Mouse (Mus musculus): ENCODE results near the gene Nhlrc4. TPM values are rescaled to one million over a fixed set of nuclear protein-coding genes. Genes with fewer than 3 reads are reported as not detected.

The Nhlrc4 gene
- total and polyA plus RNA-seq, 3 experiments, result 0.33 to 2.7 (median 0.38) TPM

DNA sequence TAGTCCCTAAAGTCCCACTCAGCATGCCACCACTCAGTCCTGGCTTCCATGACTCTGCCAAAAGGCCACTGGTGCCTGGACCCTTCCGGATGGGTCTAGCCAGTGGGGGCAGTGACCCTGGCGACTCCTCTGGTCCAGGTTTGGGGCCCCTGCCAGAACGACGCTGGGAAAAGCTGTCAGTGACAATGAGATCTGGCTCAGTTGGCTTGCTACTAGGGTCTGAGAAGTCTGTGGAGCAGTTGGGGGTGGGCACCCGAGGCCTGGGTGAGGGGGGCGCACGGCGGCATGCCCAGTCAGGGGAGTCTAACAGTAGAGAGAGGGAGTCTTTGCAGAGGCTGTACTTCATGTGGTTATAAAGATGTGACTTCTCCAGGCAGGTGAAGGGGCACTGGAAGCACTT, 3.3 kb upstream of the Nhlrc4 start:
- no peak for ATAC-seq (ENCODE audit: extremely low read depth, insufficient number of reproducible peaks, low FRiP score, poor library complexity, severe bottlenecking)
- H3K27me3 ChIP-seq (ENCODE audit: insufficient read depth, low read length), result peaks cover 33% of the 10 kb centered on the region
- peaks cover 78% of the 10 kb centered on the region for H3K4me1 ChIP-seq (ENCODE audit: insufficient read depth, low read depth, low read length)
- H3K9me3 ChIP-seq (replicated peaks), result peaks cover 5% of the 10 kb centered on the region
- DNase-seq (ENCODE audit: low spot score), result no peak
- TF ChIP-seq GATA1 (IDR thresholded peaks at IDR 0.05; ENCODE audit: borderline replicate concordance, low read length) (no peak), GATA2 (IDR thresholded peaks at IDR 0.05; ENCODE audit: borderline replicate concordance, low read depth, low read length) (no peak), TAL1 (conservative IDR thresholded peaks at IDR 0.05; ENCODE audit: low read depth, low read length) (no peak), POLR2AphosphoS5 (IDR thresholded peaks at IDR 0.05; ENCODE audit: insufficient replicate concordance, low read depth, low read length) (no peak), CTCF (IDR thresholded peaks at IDR 0.05; ENCODE audit: low read depth, low read length) (no peak)
- no peaks in the 10 kb centered on the region for H3K36me3 ChIP-seq (replicated peaks)
- H3K4me3 ChIP-seq (ENCODE audit: low read depth, low read length), result no peak overlapping the region

DNA sequence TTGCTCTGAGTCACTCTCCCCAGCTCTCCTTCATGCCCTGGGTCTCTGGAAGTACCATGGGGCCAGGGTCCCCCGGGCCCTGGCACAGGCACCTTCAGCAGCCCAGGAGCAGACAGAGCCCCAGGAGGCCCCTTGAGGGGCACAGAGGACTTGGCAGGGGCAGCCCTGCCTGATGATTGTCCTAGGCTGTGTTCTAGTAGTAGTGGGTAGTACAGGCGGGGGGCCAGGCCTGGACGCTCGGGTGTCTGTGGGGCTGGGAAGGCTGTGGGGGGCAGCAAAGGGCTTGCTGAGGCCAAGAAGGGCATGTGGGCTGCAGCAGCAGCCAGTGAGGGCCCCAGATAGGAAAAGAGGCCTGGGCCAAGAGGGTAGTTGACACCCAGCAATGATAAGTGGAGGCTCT, 2.8 kb upstream of the Nhlrc4 start:
- ATAC-seq (ENCODE audit: extremely low read depth, insufficient number of reproducible peaks, low FRiP score, poor library complexity, severe bottlenecking) (no peak), DNase-seq (ENCODE audit: low spot score) (no peak)
- H3K4me3 ChIP-seq (ENCODE audit: low read depth, low read length), result no peak overlapping the region
- H3K36me3 ChIP-seq (replicated peaks), result no peaks in the 10 kb centered on the region
- peaks cover 28% of the 10 kb centered on the region for H3K27me3 ChIP-seq (ENCODE audit: insufficient read depth, low read length)
- TF ChIP-seq GATA2 (IDR thresholded peaks at IDR 0.05; ENCODE audit: borderline replicate concordance, low read depth, low read length), result no peak
- peaks cover 83% of the 10 kb centered on the region for H3K4me1 ChIP-seq (ENCODE audit: insufficient read depth, low read depth, low read length)
- H3K9me3 ChIP-seq (replicated peaks), result peaks cover 5% of the 10 kb centered on the region

DNA sequence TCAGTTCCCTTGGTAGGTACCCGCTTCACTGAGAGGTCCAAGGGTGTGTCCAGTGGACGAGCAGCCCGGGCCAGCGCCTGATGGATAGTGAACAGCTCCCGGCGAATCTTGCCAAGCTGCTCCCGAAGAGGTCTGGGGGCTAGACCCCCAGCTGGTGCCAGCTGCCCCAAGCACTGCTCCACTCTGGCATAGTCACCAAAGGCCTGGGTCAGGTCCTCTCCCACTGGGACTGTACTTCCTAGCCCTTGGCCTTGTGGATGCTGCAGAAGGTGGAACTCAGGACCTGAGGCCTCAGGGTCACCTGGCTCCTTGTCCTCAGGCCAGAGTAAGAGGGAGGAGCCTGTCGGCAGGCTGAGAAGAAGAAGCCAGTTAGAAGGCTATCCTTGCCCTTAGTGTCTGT, 2.1 kb upstream of the Nhlrc4 start:
- Histone ChIP-seq H3K4me3 (ENCODE audit: low read depth, low read length) (peak overlapping the region; percentile 14; the same call in 1 of the 2 replicates), H3K9me3 (replicated peaks) (peaks cover 4% of the 10 kb centered on the region), H3K4me1 (ENCODE audit: insufficient read depth, low read depth, low read length) (peaks cover 84% of the 10 kb centered on the region), H3K36me3 (replicated peaks) (no peaks in the 10 kb centered on the region), H3K27me3 (ENCODE audit: insufficient read depth, low read length) (peaks cover 21% of the 10 kb centered on the region)
- ATAC-seq (ENCODE audit: extremely low read depth, insufficient number of reproducible peaks, low FRiP score, poor library complexity, severe bottlenecking), result no peak
- TF ChIP-seq GATA1 (IDR thresholded peaks at IDR 0.05; ENCODE audit: borderline replicate concordance, low read length), result no peak
- no peak for TF ChIP-seq CTCF (IDR thresholded peaks at IDR 0.05; ENCODE audit: low read depth, low read length)
- TF ChIP-seq GATA2 (IDR thresholded peaks at IDR 0.05; ENCODE audit: borderline replicate concordance, low read depth, low read length), result no peak
- no peak for TF ChIP-seq POLR2AphosphoS5 (IDR thresholded peaks at IDR 0.05; ENCODE audit: insufficient replicate concordance, low read depth, low read length)
- TF ChIP-seq TAL1 (conservative IDR thresholded peaks at IDR 0.05; ENCODE audit: low read depth, low read length), result no peak
- no peak for DNase-seq (ENCODE audit: low spot score)

DNA sequence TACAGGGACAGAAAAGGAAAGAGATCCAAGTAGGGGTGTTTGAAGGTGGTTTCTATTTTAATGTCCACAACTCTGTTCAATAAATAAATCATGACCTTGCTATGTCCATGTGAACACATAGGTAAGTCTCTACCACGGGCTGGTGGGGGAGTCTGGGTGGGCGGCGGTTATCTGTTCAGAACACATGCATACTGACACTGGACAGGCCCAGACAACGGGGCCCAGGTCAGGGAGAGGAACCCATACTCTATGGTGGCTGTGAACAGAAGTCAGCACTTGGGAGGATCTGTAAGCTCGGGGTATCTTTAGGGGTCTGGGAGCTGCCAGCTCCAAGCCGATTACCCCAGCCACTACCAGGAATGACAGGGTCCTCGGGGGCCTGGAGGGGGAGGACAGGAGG, 1.6 kb upstream of the Nhlrc4 start:
- Histone ChIP-seq H3K4me3 (ENCODE audit: low read depth, low read length) (peak overlapping the region; percentile 14; the same call in 1 of the 2 replicates), H3K27me3 (ENCODE audit: insufficient read depth, low read length) (peaks cover 16% of the 10 kb centered on the region), H3K9me3 (replicated peaks) (no peaks in the 10 kb centered on the region), H3K36me3 (replicated peaks) (no peaks in the 10 kb centered on the region), H3K4me1 (ENCODE audit: insufficient read depth, low read depth, low read length) (peaks cover 79% of the 10 kb centered on the region)
- DNase-seq (ENCODE audit: low spot score) (no peak), ATAC-seq (ENCODE audit: extremely low read depth, insufficient number of reproducible peaks, low FRiP score, poor library complexity, severe bottlenecking) (no peak)
- no peak for TF ChIP-seq POLR2AphosphoS5 (IDR thresholded peaks at IDR 0.05; ENCODE audit: insufficient replicate concordance, low read depth, low read length)
- no peak for TF ChIP-seq TAL1 (conservative IDR thresholded peaks at IDR 0.05; ENCODE audit: low read depth, low read length)
- TF ChIP-seq GATA2 (IDR thresholded peaks at IDR 0.05; ENCODE audit: borderline replicate concordance, low read depth, low read length), result no peak
- TF ChIP-seq GATA1 (IDR thresholded peaks at IDR 0.05; ENCODE audit: borderline replicate concordance, low read length), result no peak
- TF ChIP-seq CTCF (IDR thresholded peaks at IDR 0.05; ENCODE audit: low read depth, low read length), result no peak

- Histone ChIP-seq H3K4me1 (ENCODE audit: insufficient read depth, low read depth, low read length) (peaks cover 77% of the 10 kb centered on the region), H3K9me3 (replicated peaks) (no peaks in the 10 kb centered on the region), H3K27me3 (ENCODE audit: insufficient read depth, low read length) (peaks cover 10% of the 10 kb centered on the region), H3K4me3 (ENCODE audit: low read depth, low read length) (peak overlapping the region; percentile 47; the same call in 1 of the 2 replicates), H3K36me3 (replicated peaks) (peaks cover 2% of the 10 kb centered on the region)
- no peak for DNase-seq (ENCODE audit: low spot score)
- no peak for ATAC-seq (ENCODE audit: extremely low read depth, insufficient number of reproducible peaks, low FRiP score, poor library complexity, severe bottlenecking)
- TF ChIP-seq GATA1 (IDR thresholded peaks at IDR 0.05; ENCODE audit: borderline replicate concordance, low read length) (no peak), CTCF (IDR thresholded peaks at IDR 0.05; ENCODE audit: low read depth, low read length) (no peak), TAL1 (conservative IDR thresholded peaks at IDR 0.05; ENCODE audit: low read depth, low read length) (no peak), GATA2 (IDR thresholded peaks at IDR 0.05; ENCODE audit: borderline replicate concordance, low read depth, low read length) (no peak), POLR2AphosphoS5 (IDR thresholded peaks at IDR 0.05; ENCODE audit: insufficient replicate concordance, low read depth, low read length) (no peak)
These were observed 875 bp upstream of the Nhlrc4 start for GRCm38 (mm10) chr17:25945517-25946155.

DNA sequence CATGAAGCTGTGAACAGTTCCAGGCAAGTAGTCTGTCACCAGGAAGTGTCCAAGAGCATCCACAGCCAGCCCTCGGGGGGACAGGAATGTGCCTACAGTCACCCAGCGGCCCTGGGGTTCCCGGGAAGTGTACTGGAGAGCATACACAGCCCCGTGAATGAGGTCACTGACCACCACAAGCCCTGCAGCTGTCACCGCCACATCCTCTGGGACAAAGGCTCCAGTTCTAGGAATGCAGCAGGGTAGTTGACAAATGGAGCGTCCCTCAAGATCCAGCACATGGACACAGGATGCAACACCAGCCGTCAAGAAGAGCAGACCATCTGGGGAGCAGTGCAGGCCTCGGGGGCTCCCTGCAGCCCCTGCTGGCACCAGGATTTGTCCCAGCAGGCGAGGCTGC, 992 bp downstream of the Nhlrc4 start:
- H3K36me3 ChIP-seq (replicated peaks), result peaks cover 20% of the 10 kb centered on the region
- ATAC-seq (ENCODE audit: extremely low read depth, insufficient number of reproducible peaks, low FRiP score, poor library complexity, severe bottlenecking) (no peak), DNase-seq (ENCODE audit: low spot score) (no peak)
- H3K4me1 ChIP-seq (ENCODE audit: insufficient read depth, low read depth, low read length), result peaks cover 82% of the 10 kb centered on the region
- H3K4me3 ChIP-seq (ENCODE audit: low read depth, low read length), result peak overlapping the region; percentile 90; the same call in 1 of the 2 replicates
- no peaks in the 10 kb centered on the region for H3K9me3 ChIP-seq (replicated peaks)
- TF ChIP-seq GATA1 (IDR thresholded peaks at IDR 0.05; ENCODE audit: borderline replicate concordance, low read length) (no peak), GATA2 (IDR thresholded peaks at IDR 0.05; ENCODE audit: borderline replicate concordance, low read depth, low read length) (no peak), POLR2AphosphoS5 (IDR thresholded peaks at IDR 0.05; ENCODE audit: insufficient replicate concordance, low read depth, low read length) (no peak), TAL1 (conservative IDR thresholded peaks at IDR 0.05; ENCODE audit: low read depth, low read length) (no peak), CTCF (IDR thresholded peaks at IDR 0.05; ENCODE audit: low read depth, low read length) (no peak)
- H3K27me3 ChIP-seq (ENCODE audit: insufficient read depth, low read length), result no peaks in the 10 kb centered on the region; the same call in 1 of the 2 replicates
